Mouse (Mus musculus) forebrain, embryonic 11.5 days (tissue): ENCODE results near the gene Cdh13. TPM values are rescaled to one million over a fixed set of nuclear protein-coding genes. Genes with fewer than 3 reads are reported as not detected.

ENCODE experiments used
- ATAC-seq: fragments of 200-750 bp; cut with Nextera tagmentation; replicated peaks from 2 replicates; pipeline ENCODE4 v1.8.0; 2017; ENCODE audit warnings: moderate TSS enrichment; ENCODE audit not compliant: low FRiP score
- DNase-seq: peaks from one replicate; pipeline ENCODE4 v3.0.0-alpha.2; 2017; ENCODE audit warnings: low spot score
- H3K27ac ChIP-seq: fragments of 300-500 bp; sonication (generic); 2 replicates; pipeline ENCODE4 v1.5.1; 2014; ENCODE audit warnings: low read depth, low read length
- H3K27me3 ChIP-seq: fragments of 300-500 bp; sonication (generic); 2 replicates; pipeline ENCODE4 v1.6.1; 2014; ENCODE audit warnings: mild to moderate bottlenecking, low read length, mixed read lengths; ENCODE audit not compliant: control insufficient read depth, insufficient read depth
- H3K36me3 ChIP-seq: fragments of 300-500 bp; sonication (generic); 2 replicates; pipeline ENCODE4 v1.6.1; 2014; ENCODE audit warnings: mild to moderate bottlenecking, low read length, moderate library complexity, mixed read lengths; ENCODE audit not compliant: control insufficient read depth, insufficient read depth
- H3K4me1 ChIP-seq: fragments of 300-500 bp; sonication (generic); replicated peaks from 2 replicates; pipeline ENCODE4 v1.6.1; 2014; ENCODE audit warnings: low read length, mixed read lengths; ENCODE audit not compliant: control insufficient read depth, insufficient read depth
- H3K4me2 ChIP-seq: fragments of 300-500 bp; sonication (generic); 2 replicates; pipeline ENCODE4 v1.6.1; 2014; ENCODE audit warnings: low read depth, mild to moderate bottlenecking, low read length, moderate library complexity, mixed read lengths; ENCODE audit not compliant: severe bottlenecking
- H3K4me3 ChIP-seq: fragments of 300-500 bp; sonication (generic); 2 replicates; pipeline ENCODE4 v1.5.1; 2014; ENCODE audit warnings: low read depth, low read length
- H3K9ac ChIP-seq: fragments of 300-500 bp; sonication (generic); 2 replicates; pipeline ENCODE4 v1.6.1; 2014; ENCODE audit warnings: low read length
- H3K9me3 ChIP-seq: fragments of 300-500 bp; sonication (generic); 2 replicates; pipeline ENCODE4 v1.6.1; 2016; ENCODE audit warnings: low read length, mixed read lengths; ENCODE audit not compliant: control insufficient read depth
- WGBS: fragments of 180-500 bp; shearing (Covaris S2); extraction: QIAGEN DNeasy Blood & Tissue Kit; methylation state at CpG from one replicate; pipeline ENCODE4 v1.1.7; 2014; 5-methylcytosine and 5-hydroxymethylcytosine counted together
- polyA plus RNA-seq: library from polyadenylated mRNA; unstranded; fragments of >200 nt; fragmentation: Nextera tagmentation; extraction: Ambion mirVana; gene quantifications from 2 replicates; pipeline ENCODE4 v1.2.1, GENCODE M21; 2014

Gene Cdh13
- polyA plus RNA-seq, 1 experiment from 2014 or later: 5.6 TPM

DNA sequence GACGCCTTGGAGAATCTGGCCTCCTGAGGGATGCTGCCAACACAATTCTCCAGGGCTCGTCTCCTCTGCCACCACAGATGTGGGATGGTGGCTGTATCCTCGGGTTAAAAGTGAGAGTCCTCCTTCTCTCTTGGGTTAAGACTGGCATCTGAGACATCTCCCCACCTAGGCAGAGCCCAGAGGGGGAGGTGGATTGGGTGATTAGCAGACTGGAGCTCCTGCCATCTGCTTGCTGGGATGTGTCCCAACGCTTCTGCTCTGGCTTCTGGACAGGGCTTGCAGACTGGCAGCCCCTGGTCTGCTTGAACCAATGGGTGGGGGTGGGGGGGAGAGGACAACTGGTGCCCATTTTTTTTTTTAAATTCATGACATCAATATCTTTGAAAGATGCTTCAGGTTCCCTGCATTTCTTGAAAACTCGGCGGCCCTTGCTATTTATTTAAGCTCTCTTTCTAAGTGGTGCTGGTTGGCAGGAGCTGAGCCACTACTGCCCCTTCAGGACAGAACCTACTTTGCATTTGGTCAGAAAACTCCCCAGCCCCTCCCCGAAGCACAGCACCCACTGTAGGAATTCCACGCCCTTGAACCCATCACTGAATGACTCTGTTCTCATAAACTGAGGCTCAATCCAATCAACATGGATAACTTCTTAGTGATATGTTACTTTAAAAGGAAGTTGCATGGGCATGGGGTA, 4.9 kb downstream of the Cdh13 start:
- no peak overlapping the region for H3K4me3 ChIP-seq
- peaks cover 5% of the 10 kb centered on the region; the same call in 1 of the 2 replicates for H3K4me1 ChIP-seq
- 75% methylated on average over 8 of the region's 8 CpGs for WGBS
- H3K9ac ChIP-seq: no peak overlapping the region
- ATAC-seq (no peak), DNase-seq (no peak)
- H3K9me3 ChIP-seq: no peaks in the 10 kb centered on the region
- H3K27ac ChIP-seq: no peak overlapping the region
- H3K27me3 ChIP-seq: peaks cover 7% of the 10 kb centered on the region
- H3K36me3 ChIP-seq: no peaks in the 10 kb centered on the region
- no peak overlapping the region for H3K4me2 ChIP-seq

DNA sequence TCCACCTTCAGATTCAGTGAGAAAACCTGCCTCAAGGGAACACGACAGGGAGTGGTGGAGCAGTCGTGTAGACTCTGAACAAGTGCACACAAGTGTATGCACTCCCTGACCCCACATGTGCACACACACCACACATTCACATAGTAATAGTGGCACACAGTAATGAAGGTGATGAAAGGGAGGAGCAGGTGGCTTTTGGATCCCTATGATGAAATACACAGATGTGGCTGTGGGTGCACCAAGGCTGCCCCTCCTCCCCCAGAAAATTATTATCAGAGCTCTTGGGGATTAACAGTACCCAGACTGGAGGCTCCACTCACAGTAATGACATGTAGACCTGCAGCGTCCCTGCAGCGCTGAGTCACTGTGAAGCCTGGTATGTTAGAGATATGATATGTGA, 5.6 kb downstream of the Cdh13 start:
- H3K9ac ChIP-seq: no peak overlapping the region
- no peak for ATAC-seq
- no peak overlapping the region for H3K4me3 ChIP-seq
- peaks cover 7% of the 10 kb centered on the region for H3K27me3 ChIP-seq
- no peak for DNase-seq
- no peak overlapping the region for H3K27ac ChIP-seq
- no peaks in the 10 kb centered on the region for H3K36me3 ChIP-seq
- H3K4me2 ChIP-seq: no peak overlapping the region
- peaks cover 5% of the 10 kb centered on the region; the same call in 1 of the 2 replicates for H3K4me1 ChIP-seq
- 92% methylated on average over 4 of the region's 4 CpGs for WGBS
- H3K9me3 ChIP-seq: no peaks in the 10 kb centered on the region

DNA sequence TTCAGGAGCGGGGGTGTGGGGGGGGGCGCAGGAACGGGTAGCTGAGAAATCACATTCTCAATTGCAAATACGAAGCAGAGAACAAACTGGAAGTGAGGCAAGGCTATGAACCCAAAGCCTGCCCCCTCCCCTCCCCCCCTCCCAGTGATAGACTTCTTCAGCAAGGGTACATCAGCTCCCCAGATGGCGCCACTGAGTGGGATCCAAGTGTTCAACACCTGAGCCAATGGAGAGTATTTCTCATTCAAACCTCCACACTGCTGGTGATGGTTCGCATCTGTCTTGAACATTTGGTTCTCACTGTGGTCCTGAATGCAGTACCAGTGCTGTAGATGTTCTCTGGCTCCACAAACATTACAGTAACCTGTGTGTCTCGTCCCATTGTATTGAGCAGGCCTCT, 6.0 kb downstream of the Cdh13 start:
- no peak overlapping the region for H3K4me2 ChIP-seq
- peaks cover 5% of the 10 kb centered on the region; the same call in 1 of the 2 replicates for H3K4me1 ChIP-seq
- H3K9ac ChIP-seq: no peak overlapping the region
- ATAC-seq: no peak
- no peak overlapping the region for H3K4me3 ChIP-seq
- no peak overlapping the region for H3K27ac ChIP-seq
- WGBS: 92% methylated on average over 7 of the region's 7 CpGs
- no peaks in the 10 kb centered on the region for H3K36me3 ChIP-seq
- DNase-seq: no peak
- H3K27me3 ChIP-seq: peaks cover 7% of the 10 kb centered on the region
- no peaks in the 10 kb centered on the region for H3K9me3 ChIP-seq

DNA sequence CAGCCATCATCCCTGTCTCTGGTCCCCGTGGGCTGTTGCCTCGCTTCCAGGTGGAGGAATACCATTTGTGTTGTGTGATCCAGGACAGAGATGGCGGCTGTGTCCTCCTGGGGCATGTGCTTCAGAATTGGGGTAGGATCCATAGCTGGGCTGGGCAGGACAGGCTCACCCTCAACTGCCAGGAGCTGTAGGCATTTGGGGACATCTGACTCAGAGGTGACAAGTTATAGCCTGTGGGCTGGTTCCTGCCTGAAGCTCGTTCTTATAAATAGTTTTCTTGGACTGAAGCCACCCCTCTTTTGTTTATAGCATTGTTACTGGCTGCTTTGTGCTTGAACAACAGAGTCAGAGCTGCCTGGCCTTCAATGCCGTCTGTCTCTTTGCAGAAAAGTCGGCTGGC, 6.7 kb downstream of the Cdh13 start:
- Histone ChIP-seq H3K36me3 (no peaks in the 10 kb centered on the region), H3K4me2 (no peak overlapping the region), H3K27me3 (peaks cover 3% of the 10 kb centered on the region), H3K27ac (no peak overlapping the region), H3K4me1 (peaks cover 1% of the 10 kb centered on the region; the same call in 1 of the 2 replicates), H3K9me3 (no peaks in the 10 kb centered on the region), H3K9ac (no peak overlapping the region), H3K4me3 (no peak overlapping the region)
- ATAC-seq: no peak
- 72% methylated on average over 6 of the region's 6 CpGs for WGBS
- no peak for DNase-seq

DNA sequence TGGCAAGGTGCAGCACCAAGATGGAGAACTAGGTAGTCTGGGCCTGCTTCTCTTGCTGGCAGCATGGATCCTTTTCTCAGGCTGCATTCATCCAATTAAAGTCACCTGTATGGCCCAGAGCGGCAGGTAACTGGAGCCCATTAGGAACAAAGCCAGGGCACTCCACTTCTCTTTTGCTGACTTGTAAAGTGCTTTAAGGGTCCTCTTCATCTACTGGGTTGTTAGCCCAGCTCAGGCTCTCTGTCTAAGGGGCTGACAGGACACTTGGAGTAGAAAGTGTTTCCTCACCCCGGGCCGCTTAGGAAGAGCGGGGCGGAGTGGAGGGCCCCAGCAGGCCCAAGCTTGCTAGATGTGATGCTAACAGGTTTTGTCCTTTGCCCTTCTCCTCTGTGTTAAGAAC, 12.9 kb downstream of the Cdh13 start:
- no peaks in the 10 kb centered on the region for H3K36me3 ChIP-seq
- H3K27me3 ChIP-seq: no peaks in the 10 kb centered on the region
- ATAC-seq: no peak
- WGBS: 94% methylated on average over 5 of the region's 5 CpGs
- H3K4me3 ChIP-seq: no peak overlapping the region
- no peak overlapping the region for H3K4me2 ChIP-seq
- no peaks in the 10 kb centered on the region for H3K9me3 ChIP-seq
- H3K4me1 ChIP-seq: no peaks in the 10 kb centered on the region
- H3K9ac ChIP-seq: no peak overlapping the region
- H3K27ac ChIP-seq: no peak overlapping the region
- no peak for DNase-seq

DNA sequence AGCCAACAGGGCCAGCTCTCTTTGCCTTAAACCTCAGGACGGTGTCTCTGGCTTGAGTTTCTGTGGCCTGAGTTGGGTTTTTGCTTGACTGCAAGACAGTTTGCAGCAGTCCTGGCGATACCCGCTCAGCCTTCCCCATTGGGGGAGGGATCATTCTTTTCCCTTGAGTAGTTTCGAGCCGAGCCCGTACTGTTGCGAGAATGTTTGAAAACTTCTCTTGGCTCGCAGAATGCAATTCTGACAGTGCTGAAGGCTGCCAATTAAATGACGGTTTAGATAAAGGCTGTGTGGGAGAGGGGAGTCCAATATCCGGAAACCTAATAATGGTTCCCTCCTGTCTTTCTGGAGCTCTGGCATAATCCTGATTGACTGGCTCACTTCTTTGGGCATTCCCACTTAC, 23.4 kb downstream of the Cdh13 start:
- Histone ChIP-seq H3K9me3 (no peaks in the 10 kb centered on the region), H3K36me3 (no peaks in the 10 kb centered on the region), H3K27ac (no peak overlapping the region), H3K9ac (no peak overlapping the region), H3K4me2 (no peak overlapping the region), H3K4me3 (no peak overlapping the region), H3K4me1 (peaks cover 4% of the 10 kb centered on the region; the same call in 1 of the 2 replicates), H3K27me3 (no peaks in the 10 kb centered on the region)
- WGBS: 48% methylated on average over 10 of the region's 10 CpGs
- DNase-seq: no peak
- ATAC-seq: no peak

DNA sequence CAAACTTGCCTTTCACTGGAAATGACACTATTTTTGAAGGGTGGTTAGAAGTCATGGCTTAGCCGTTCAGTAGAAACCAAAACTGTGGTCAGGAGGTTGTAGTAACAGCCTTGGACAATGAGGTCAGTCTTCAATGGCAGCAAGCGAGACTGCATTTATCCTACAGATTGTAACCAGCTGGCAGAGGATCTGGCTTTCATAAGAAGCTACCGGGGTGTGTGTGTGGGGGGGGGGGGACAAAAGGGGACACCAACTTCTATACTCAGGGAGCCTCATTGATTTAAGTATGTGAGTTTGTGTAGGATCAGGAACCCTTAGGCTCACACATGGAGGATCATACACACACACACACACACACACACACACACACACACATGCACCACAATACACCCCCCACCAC, 25.6 kb downstream of the Cdh13 start:
- WGBS: 45% methylated on average over 3 of the region's 3 CpGs
- H3K27me3 ChIP-seq: no peaks in the 10 kb centered on the region
- H3K36me3 ChIP-seq: no peaks in the 10 kb centered on the region
- DNase-seq (no peak), ATAC-seq (no peak)
- H3K9ac ChIP-seq: no peak overlapping the region
- no peak overlapping the region for H3K4me2 ChIP-seq
- peaks cover 4% of the 10 kb centered on the region; the same call in 1 of the 2 replicates for H3K4me1 ChIP-seq
- H3K4me3 ChIP-seq: no peak overlapping the region
- no peaks in the 10 kb centered on the region for H3K9me3 ChIP-seq
- H3K27ac ChIP-seq: no peak overlapping the region

DNA sequence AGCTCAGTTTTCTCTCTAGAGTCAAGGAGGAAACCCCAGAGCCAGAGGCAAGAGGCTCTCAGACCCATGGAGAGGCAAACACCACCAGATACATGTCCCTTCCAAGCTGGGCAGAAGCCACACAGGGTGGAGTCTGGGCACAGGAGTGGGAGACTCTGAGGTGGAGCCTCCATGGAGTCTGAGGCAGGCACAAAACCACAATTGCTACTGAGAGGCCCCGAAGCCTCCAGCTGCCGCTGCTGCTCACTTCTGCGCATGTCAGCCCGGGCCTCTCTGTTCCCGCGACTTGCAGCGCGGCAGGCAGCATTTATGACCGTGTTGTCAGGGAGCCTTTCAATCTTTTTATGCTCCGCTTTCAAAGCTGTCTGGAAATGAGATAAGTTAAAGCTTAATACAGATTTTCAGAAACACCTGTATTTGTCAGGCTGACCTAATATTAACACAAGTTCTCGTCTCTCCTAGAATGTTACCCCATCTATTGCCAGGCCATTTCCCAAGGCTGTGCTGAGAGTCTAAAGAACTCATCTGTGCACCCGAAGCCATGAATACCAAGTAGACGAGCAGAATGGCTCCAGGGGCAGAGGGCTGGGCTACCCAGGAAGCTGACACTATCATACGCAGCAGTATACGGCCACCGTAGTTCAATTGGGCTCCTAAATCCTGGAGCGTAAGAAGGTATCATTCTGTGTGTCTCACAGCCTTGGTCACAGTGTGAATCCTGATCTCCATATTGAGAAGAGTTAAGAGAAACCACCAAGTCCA, 30.1 kb downstream of the Cdh13 start:
- H3K9me3 ChIP-seq: no peaks in the 10 kb centered on the region
- no peak overlapping the region for H3K27ac ChIP-seq
- no peaks in the 10 kb centered on the region for H3K27me3 ChIP-seq
- H3K4me1 ChIP-seq: no peaks in the 10 kb centered on the region; the same call in 1 of the 2 replicates
- 91% methylated on average over 17 of the region's 17 CpGs for WGBS
- H3K4me2 ChIP-seq: no peak overlapping the region
- no peak overlapping the region for H3K4me3 ChIP-seq
- H3K9ac ChIP-seq: no peak overlapping the region
- ATAC-seq (no peak), DNase-seq (no peak)
- no peaks in the 10 kb centered on the region for H3K36me3 ChIP-seq
